Mouse (Mus musculus) left cerebral cortex, postnatal 10 days (tissue): ENCODE data around the gene Ghdc. TPM values are rescaled to one million over a fixed set of nuclear protein-coding genes. Genes with fewer than 3 reads are reported as not detected.
A peak's percentile ranks its signal among the peaks of the same experiment; 100 is the strongest.

Source experiments
- DNase-seq, 2 experiments: peaks; one replicate each; pipeline ENCODE4 v3.0.0; 2021 to 2022; ENCODE audit warnings: low spot score in 2 of 2, mixed read lengths in 1 of 2; ENCODE audit errors: extremely low spot score in 1 of 2
- intact Hi-C: fragments of 180-260 bp; cut with DNase I; formaldehyde crosslinking; loops from one replicate; pipeline ENCODE4 v1.15.1; 2025
- total RNA-seq, 2 experiments: library from RNA; stranded (reverse); gene quantifications; 2 replicates each; pipeline ENCODE4 v1.2.3; 2021

The Ghdc gene
- total RNA-seq, 2 experiments from 2014 or later = 5.9 to 7.6 TPM

- intact Hi-C loops = no loop called here
- DNase-seq = peak in 1 of 2 experiments; percentile 62
These were observed 16.6 kb downstream of the Ghdc start for GRCm38 (mm10) chr11:100754021-100754692.

- peak in 1 of 2 experiments; percentile 61 for DNase-seq
- intact Hi-C loops = no loop called here
These were observed 18.5 kb downstream of the Ghdc start for GRCm38 (mm10) chr11:100752294-100752693.

GRCm38 (mm10) chr11:100750127-100750526 lies 20.6 kb downstream of the Ghdc start:
- intact Hi-C loops = no loop called here
- DNase-seq = no peak

- DNase-seq = peak in 1 of 2 experiments; percentile 48
- intact Hi-C loops = no loop called here
These were observed 21.3 kb downstream of the Ghdc start for GRCm38 (mm10) chr11:100749469-100749868.

GRCm38 (mm10) chr11:100748620-100749019 lies 22.1 kb downstream of the Ghdc start:
- no peak for DNase-seq
- intact Hi-C loops = no loop called here

GRCm38 (mm10) chr11:100747114-100747513 lies 23.6 kb downstream of the Ghdc start:
- intact Hi-C loops = no loop called here
- DNase-seq = no peak

- intact Hi-C loops = no loop called here
- no peak for DNase-seq
These were observed 24.2 kb downstream of the Ghdc start for GRCm38 (mm10) chr11:100746546-100746945.

- intact Hi-C loops = no loop called here
- no peak for DNase-seq
These were observed 25.7 kb downstream of the Ghdc start for GRCm38 (mm10) chr11:100745085-100745484.

- intact Hi-C loops = no loop called here
- DNase-seq = peak in 1 of 2 experiments; percentile 56
These were observed 29.4 kb downstream of the Ghdc start for GRCm38 (mm10) chr11:100741348-100741747.

GRCm38 (mm10) chr11:100738749-100739148 lies 32.0 kb downstream of the Ghdc start:
- intact Hi-C loops = no loop called here
- no peak for DNase-seq

GRCm38 (mm10) chr11:100738066-100738604 lies 32.6 kb downstream of the Ghdc start, which contains the start of gene Rab5c:
Rab5c (minus strand) TSS chr11:100738215.
- DNase-seq = peak; percentile 99
- intact Hi-C loops = no loop called here

GRCm38 (mm10) chr11:100737105-100737733 lies 33.5 kb downstream of the Ghdc start:
- DNase-seq = no peak
- intact Hi-C loops = no loop called here

- DNase-seq = no peak
- intact Hi-C loops = no loop called here
These were observed 34.0 kb downstream of the Ghdc start for GRCm38 (mm10) chr11:100736746-100737080.

- DNase-seq = no peak
- intact Hi-C loops = no loop called here
These were observed 34.6 kb downstream of the Ghdc start for GRCm38 (mm10) chr11:100735954-100736745.

- no peak for DNase-seq
- intact Hi-C loops = no loop called here
These were observed 35.5 kb downstream of the Ghdc start for GRCm38 (mm10) chr11:100735134-100735865.

- no peak for DNase-seq
- intact Hi-C loops = no loop called here
These were observed 40.1 kb downstream of the Ghdc start for GRCm38 (mm10) chr11:100730477-100731205.

- intact Hi-C loops = no loop called here
- no peak for DNase-seq
These were observed 40.8 kb downstream of the Ghdc start for GRCm38 (mm10) chr11:100729976-100730375.

- DNase-seq = no peak
- intact Hi-C loops = no loop called here
These were observed 42.2 kb downstream of the Ghdc start for GRCm38 (mm10) chr11:100728601-100729000.
